Mouse (Mus musculus) heart, postnatal 0 days (tissue): ENCODE results near the gene Rhbdl3.

Source experiments
- CTCF ChIP-seq: IDR thresholded peaks from 2 replicates; pipeline ENCODE4 v1.5.1; 2016; ENCODE audit warnings: antibody characterized with exemption, control low read depth, low read depth
- EP300 ChIP-seq: IDR thresholded peaks from 2 replicates; pipeline ENCODE4 v1.6.1; 2016; ENCODE audit warnings: antibody characterized with exemption, low read depth

DNA sequence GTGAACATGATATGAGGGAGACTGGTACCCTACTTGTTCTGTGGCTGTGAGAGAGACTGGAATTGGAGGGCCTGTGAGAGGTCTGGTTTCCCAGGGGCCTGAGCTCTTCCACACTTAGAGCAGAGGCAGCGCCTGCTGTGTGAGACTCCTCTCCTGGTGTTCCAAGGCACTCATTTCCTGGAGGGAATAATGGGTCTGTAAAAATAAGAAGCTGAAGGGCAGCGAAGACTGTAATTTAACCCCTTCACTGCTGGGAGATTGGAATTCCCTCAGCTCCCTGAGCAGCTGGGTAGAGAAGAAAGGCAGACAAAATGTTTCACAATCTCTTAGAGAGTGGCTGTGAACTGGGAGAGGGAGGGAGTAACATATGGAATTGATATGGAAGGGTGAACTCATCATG, 41.8 kb downstream of the Rhbdl3 start:
- TF ChIP-seq CTCF (no peak), EP300 (no peak)
